Mouse (Mus musculus) heart, embryonic 15.5 days (tissue): ENCODE measurements around the gene Gsdma2. TPM values are rescaled to one million over a fixed set of nuclear protein-coding genes. Genes with fewer than 3 reads are reported as not detected.
"Not testable (repeated sequence)": the region's sequence is repeated elsewhere in the genome, so short reads cannot be mapped to it uniquely, and the experiment has no call there.

Source experiments
- ATAC-seq: fragments of 200-750 bp; cut with Nextera tagmentation; replicated peaks from 2 replicates; pipeline ENCODE4 v1.8.0; 2017; ENCODE audit warnings: low read depth, moderate TSS enrichment; ENCODE audit not compliant: insufficient number of reproducible peaks, insufficient read depth, low FRiP score
- H3K27ac ChIP-seq: fragments of 300-500 bp; sonication (generic); 2 replicates; pipeline ENCODE4 v1.5.1; 2015; ENCODE audit warnings: mild to moderate bottlenecking, inconsistent platforms
- H3K27me3 ChIP-seq: fragments of 300-500 bp; sonication (generic); 2 replicates; pipeline ENCODE4 v1.6.1; 2015; ENCODE audit warnings: inconsistent platforms
- H3K36me3 ChIP-seq: fragments of 300-500 bp; sonication (generic); 2 replicates; pipeline ENCODE4 v1.6.1; 2015; ENCODE audit warnings: mild to moderate bottlenecking, inconsistent platforms
- H3K4me1 ChIP-seq: fragments of 300-500 bp; sonication (generic); replicated peaks from 2 replicates; pipeline ENCODE4 v1.6.1; 2015; ENCODE audit warnings: inconsistent platforms
- H3K4me2 ChIP-seq: fragments of 300-500 bp; sonication (generic); 2 replicates; pipeline ENCODE4 v1.6.1; 2015; ENCODE audit warnings: inconsistent platforms, mild to moderate bottlenecking, moderate library complexity
- H3K4me3 ChIP-seq: fragments of 300-500 bp; sonication (generic); 2 replicates; pipeline ENCODE4 v1.5.1; 2015; ENCODE audit warnings: mild to moderate bottlenecking, inconsistent platforms
- H3K9ac ChIP-seq: fragments of 300-500 bp; sonication (generic); 2 replicates; pipeline ENCODE4 v1.6.1; 2015; ENCODE audit warnings: mild to moderate bottlenecking, inconsistent platforms
- H3K9me3 ChIP-seq: fragments of 300-500 bp; sonication (generic); replicated peaks from 2 replicates; pipeline ENCODE4 v1.6.1; 2016; ENCODE audit warnings: inconsistent platforms
- WGBS: fragments of 180-500 bp; shearing (Covaris S2); methylation state at CpG from one replicate; pipeline ENCODE4 v1.1.7; 2015; ENCODE audit warnings: mixed read lengths; 5-methylcytosine and 5-hydroxymethylcytosine counted together
- polyA plus RNA-seq: library from polyadenylated mRNA; unstranded; fragments of >200 nt; fragmentation: Nextera tagmentation; extraction: Ambion mirVana; gene quantifications from 2 replicates; pipeline ENCODE4 v1.2.1, GENCODE M21; 2015

Gsdma2 gene
- polyA plus RNA-seq, 1 experiment from 2014 or later = not detected

- Histone ChIP-seq H3K27me3 (no peaks in the 10 kb centered on the region), H3K36me3 (no peaks in the 10 kb centered on the region), H3K4me3 (no peak within 1 kb of the TSS), H3K4me1 (no peaks in the 10 kb centered on the region), H3K4me2 (no peak within 1 kb of the TSS), H3K9ac (no peak within 1 kb of the TSS), H3K27ac (no peak within 1 kb of the TSS), H3K9me3 (no peaks in the 10 kb centered on the region)
- no peak for ATAC-seq
- 81% methylated on average over 10 of the region's 10 CpGs for WGBS
Observed at GRCm38 (mm10) chr11:98625611-98626410, 20.7 kb upstream of the Gsdma2 start, which contains the start of the genes Gm12355 and Gsdma3. Gene Gm12355 (minus strand): TSS chr11:98625661. Gene Gsdma3 (plus strand): TSS chr11:98626360.

DNA sequence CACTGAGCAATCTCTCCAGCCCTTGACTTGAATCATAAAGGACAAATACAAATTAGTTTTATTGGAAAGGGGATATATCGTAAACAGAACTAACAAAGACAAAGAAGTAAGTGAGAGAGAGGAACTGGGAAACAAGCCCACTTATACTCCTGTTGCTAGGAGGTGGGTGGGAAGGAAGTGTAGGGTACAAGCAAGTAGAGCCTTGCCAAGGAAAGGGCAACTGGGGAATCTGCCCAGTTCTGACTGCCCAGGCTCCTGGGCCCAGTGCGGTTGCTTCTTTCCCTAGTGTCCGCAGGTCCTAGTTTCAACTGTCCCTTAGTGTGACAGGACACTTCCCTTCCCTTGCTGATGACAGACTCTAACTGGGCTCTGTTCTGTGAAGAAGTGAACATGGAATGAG, 17.9 kb upstream of the Gsdma2 start:
- 84% methylated on average over 3 of the region's 3 CpGs for WGBS
- Histone ChIP-seq H3K27ac (no peak overlapping the region), H3K9ac (no peak overlapping the region), H3K27me3 (no peaks in the 10 kb centered on the region), H3K4me2 (no peak overlapping the region), H3K4me1 (no peaks in the 10 kb centered on the region), H3K9me3 (no peaks in the 10 kb centered on the region), H3K36me3 (no peaks in the 10 kb centered on the region), H3K4me3 (no peak overlapping the region)
- no peak for ATAC-seq

DNA sequence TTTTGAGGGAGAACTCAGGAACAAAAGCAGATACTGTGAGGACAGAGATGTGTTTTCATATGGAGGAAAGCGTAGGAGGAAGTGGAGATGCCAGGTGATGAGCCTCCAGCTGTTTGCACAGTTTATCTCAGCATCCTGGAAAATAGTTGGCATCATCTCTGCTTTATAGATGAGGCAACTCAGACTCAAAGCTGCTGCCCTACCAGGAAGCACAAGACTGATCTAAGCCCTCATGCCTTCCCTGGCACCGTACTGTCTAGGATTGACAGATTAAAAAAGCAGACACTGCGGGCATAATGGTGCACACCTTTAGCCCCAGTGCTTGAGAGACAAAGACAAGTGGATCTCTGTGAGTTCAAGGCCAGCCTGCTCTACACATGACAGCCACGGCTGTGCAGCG, 15.9 kb upstream of the Gsdma2 start:
- Histone ChIP-seq H3K9me3 (no peaks in the 10 kb centered on the region), H3K27ac (no peak overlapping the region), H3K4me1 (no peaks in the 10 kb centered on the region), H3K4me2 (no peak overlapping the region), H3K36me3 (no peaks in the 10 kb centered on the region), H3K27me3 (no peaks in the 10 kb centered on the region), H3K4me3 (no peak overlapping the region), H3K9ac (no peak overlapping the region)
- ATAC-seq = no peak
- WGBS = 76% methylated on average over 5 of the region's 5 CpGs

DNA sequence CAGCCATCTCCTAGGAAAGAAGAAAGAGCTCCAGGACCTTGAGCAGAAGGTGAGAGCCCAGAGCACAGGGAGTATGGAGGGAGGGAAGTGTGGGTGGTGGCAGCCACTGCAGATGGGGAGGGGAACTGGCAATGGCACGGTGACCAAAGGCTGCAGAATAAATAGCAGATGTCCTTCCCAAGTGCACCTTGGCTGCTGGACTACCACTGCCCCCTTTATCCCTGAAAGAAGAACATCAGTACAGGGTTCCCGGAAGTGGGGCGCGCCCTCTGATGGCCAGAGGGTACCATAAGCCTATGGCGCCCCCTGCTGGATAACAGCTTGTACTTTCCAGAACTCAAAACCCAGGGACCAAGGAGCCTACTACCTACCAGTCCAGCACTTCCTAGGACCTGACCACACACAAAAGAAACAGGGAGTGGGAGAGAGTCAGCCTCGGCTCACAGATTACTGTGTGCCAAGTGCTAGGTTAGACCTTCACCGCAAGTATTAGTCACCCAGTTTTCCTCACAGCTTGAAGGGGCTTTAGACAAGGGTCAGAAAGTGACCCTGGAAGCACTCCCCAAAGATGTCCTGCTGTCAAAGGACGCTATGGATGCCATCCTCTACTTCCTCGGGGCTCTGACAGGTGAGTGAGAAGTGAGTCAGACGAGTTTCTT, 11.1 kb upstream of the Gsdma2 start:
- WGBS = 32% methylated on average over 10 of the region's 10 CpGs

GRCm38 (mm10) chr11:98637501-98637900, 9.1 kb upstream of the Gsdma2 start:
- Histone ChIP-seq H3K36me3 (no peaks in the 10 kb centered on the region), H3K4me1 (no peaks in the 10 kb centered on the region), H3K27me3 (no peaks in the 10 kb centered on the region), H3K4me2 (no peak overlapping the region), H3K9me3 (no peaks in the 10 kb centered on the region), H3K9ac (no peak overlapping the region), H3K4me3 (no peak overlapping the region), H3K27ac (no peak overlapping the region)
- 71% methylated on average over 1 of the region's 1 CpGs for WGBS
- no peak for ATAC-seq

More for the DNA sequence above, 11.1 kb upstream of the Gsdma2 start:
- H3K9ac ChIP-seq, H3K4me2 ChIP-seq, ATAC-seq, H3K27ac ChIP-seq, H3K4me3 ChIP-seq, H3K9me3 ChIP-seq, H3K27me3 ChIP-seq, H3K4me1 ChIP-seq, H3K36me3 ChIP-seq: not testable (repeated sequence)

DNA sequence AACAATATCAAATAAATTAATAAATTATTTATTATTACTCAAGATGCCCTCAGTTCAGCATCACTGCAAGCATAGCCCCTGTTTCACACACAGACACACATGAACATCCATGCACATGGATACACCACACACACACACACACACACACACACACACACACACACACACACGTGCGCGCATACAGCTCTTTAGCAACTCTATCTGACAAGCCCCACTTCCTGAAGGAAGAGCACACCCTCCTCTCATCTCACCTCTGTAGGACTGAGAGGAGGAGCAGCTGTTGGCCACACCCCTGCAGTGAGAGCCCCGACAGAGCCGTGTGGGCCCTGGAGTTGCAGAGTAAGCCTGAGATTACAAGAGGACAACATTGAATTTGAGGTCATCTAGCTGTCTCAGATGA, 6.5 kb upstream of the Gsdma2 start:
- Histone ChIP-seq H3K9ac (no peak overlapping the region), H3K9me3 (no peaks in the 10 kb centered on the region)

DNA sequence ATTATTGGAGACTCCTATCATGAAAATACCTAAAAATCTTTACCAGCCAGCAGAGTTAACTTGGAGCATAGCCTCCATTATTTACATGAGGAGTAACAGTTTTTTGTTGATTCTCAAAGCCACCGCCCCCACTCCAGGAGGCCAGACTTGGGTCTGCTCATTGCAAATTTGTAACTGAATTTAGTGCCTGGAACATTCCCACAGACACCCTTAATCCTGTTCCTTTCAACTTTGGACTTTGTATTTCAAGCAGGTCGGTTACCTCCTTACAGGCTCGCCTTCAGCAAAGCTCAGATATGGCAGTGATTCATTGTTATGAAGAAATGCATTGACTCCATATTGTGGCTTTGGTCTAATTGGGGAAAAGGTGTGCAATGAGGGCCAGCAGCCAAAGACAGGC, 1.8 kb upstream of the Gsdma2 start:
- no peak overlapping the region for H3K4me3 ChIP-seq
- WGBS = 68% methylated on average over 3 of the region's 3 CpGs
- no peak overlapping the region for H3K27ac ChIP-seq
- H3K9me3 ChIP-seq = no peaks in the 10 kb centered on the region
- H3K9ac ChIP-seq = no peak overlapping the region
- ATAC-seq = no peak
- peaks cover 18% of the 10 kb centered on the region; the same call in 1 of the 2 replicates for H3K27me3 ChIP-seq
- no peaks in the 10 kb centered on the region for H3K4me1 ChIP-seq
- no peaks in the 10 kb centered on the region for H3K36me3 ChIP-seq
- H3K4me2 ChIP-seq = no peak overlapping the region

More for the DNA sequence above, 6.5 kb upstream of the Gsdma2 start:
- 46% methylated on average over 5 of the region's 5 CpGs for WGBS
- H3K4me2 ChIP-seq = no peak overlapping the region
- ATAC-seq = no peak
- no peaks in the 10 kb centered on the region for H3K27me3 ChIP-seq
- no peak overlapping the region for H3K27ac ChIP-seq
- no peaks in the 10 kb centered on the region for H3K36me3 ChIP-seq
- no peak overlapping the region for H3K4me3 ChIP-seq
- H3K4me1 ChIP-seq = no peaks in the 10 kb centered on the region

- Histone ChIP-seq H3K27ac (no peak overlapping the region), H3K9me3 (no peaks in the 10 kb centered on the region), H3K27me3 (peaks cover 24% of the 10 kb centered on the region; the same call in 1 of the 2 replicates), H3K4me1 (no peaks in the 10 kb centered on the region), H3K9ac (no peak overlapping the region), H3K36me3 (no peaks in the 10 kb centered on the region), H3K4me2 (no peak overlapping the region), H3K4me3 (no peak overlapping the region)
- 73% methylated on average over 2 of the region's 2 CpGs for WGBS
- no peak for ATAC-seq
Observed at GRCm38 (mm10) chr11:98645946-98646345, 613 bp upstream of the Gsdma2 start.

DNA sequence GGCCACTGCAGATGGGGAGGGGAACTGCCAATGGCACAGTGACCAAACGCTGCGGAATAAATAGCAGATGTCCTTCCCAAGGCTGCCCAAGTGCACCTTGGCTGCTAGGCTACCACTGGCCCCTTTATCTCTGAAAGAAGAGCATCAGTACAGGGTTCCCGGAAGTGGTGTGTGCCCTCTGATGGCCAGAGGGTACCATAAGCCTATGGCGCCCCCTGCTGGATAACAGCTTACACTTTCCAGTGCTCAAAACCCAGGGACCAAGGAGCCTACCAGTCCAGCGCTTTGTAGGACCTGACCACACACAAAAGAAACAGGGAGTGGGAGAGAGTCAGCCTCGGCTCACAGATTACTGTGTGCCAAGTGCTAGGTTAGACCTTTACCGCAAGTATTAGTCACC, 8.5 kb downstream of the Gsdma2 start:
- not testable (repeated sequence) for H3K36me3 ChIP-seq, H3K9me3 ChIP-seq, H3K4me1 ChIP-seq, H3K4me3 ChIP-seq, H3K27me3 ChIP-seq, H3K27ac ChIP-seq, ATAC-seq, H3K4me2 ChIP-seq, H3K9ac ChIP-seq
- 8% methylated on average over 7 of the region's 7 CpGs for WGBS

- 13% methylated on average over 6 of the region's 6 CpGs for WGBS
- ATAC-seq = no peak
Observed at GRCm38 (mm10) chr11:98660517-98660916, 14.0 kb downstream of the Gsdma2 start.

DNA sequence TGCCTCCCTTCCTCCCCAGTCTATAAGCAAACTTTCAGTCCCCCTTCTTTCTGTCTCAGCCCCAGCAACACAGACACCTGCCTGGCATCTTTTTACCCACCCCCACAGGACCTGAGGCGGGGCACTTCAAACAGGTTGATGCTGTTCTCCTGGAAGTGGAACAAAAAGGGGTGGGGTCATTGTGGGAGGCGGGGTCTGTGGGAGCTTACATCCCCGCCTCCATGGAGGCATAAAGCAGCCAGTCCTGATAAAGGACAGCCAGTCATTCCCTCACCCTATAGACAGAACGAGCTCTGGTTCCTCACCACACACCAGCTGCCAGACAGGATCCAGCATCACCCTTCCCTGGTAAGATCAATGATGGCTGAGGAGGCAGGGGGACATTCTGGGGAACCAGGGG, 17.5 kb downstream of the Gsdma2 start, which contains the start of gene Gsdma:
Gsdma (plus strand) TSS at position 261 of the 400 bp plus-strand sequence.
- no peak within 1 kb of the TSS for H3K4me2 ChIP-seq
- 28% methylated on average over 4 of the region's 4 CpGs for WGBS
- H3K9ac ChIP-seq = no peak within 1 kb of the TSS
- H3K9me3 ChIP-seq = no peaks in the 10 kb centered on the region
- H3K4me3 ChIP-seq = no peak within 1 kb of the TSS
- no peaks in the 10 kb centered on the region for H3K36me3 ChIP-seq
- H3K27me3 ChIP-seq = peaks cover 34% of the 10 kb centered on the region
- no peak for ATAC-seq
- H3K27ac ChIP-seq = no peak within 1 kb of the TSS
- no peaks in the 10 kb centered on the region for H3K4me1 ChIP-seq

More at GRCm38 (mm10) chr11:98660517-98660916, 14.0 kb downstream of the Gsdma2 start:
- Histone ChIP-seq H3K9me3 (no peaks in the 10 kb centered on the region), H3K4me1 (no peaks in the 10 kb centered on the region), H3K36me3 (no peaks in the 10 kb centered on the region), H3K9ac (no peak overlapping the region), H3K4me2 (no peak overlapping the region; the same call in 1 of the 2 replicates), H3K27me3 (peaks cover 8% of the 10 kb centered on the region; the same call in 1 of the 2 replicates), H3K27ac (no peak overlapping the region), H3K4me3 (no peak overlapping the region)
